Mouse (Mus musculus) megakaryocyte-erythroid progenitor cell, adult 5-6 weeks (primary cell): ENCODE measurements around the gene Plxdc2. TPM values are rescaled to one million over a fixed set of nuclear protein-coding genes. Genes with fewer than 3 reads are reported as not detected.
A peak's percentile ranks its signal among the peaks of the same experiment; 100 is the strongest.

Experiments
- ATAC-seq: replicated peaks from 2 replicates; pipeline ENCODE4 v1.8.0; 2016; ENCODE audit warnings: mild to moderate bottlenecking, inconsistent platforms; ENCODE audit not compliant: severe bottlenecking, poor library complexity, low FRiP score, low TSS enrichment
- total RNA-seq, 2 experiments: library from RNA; stranded (forward) in 1 of 2; stranded (reverse) in 1 of 2; fragments of 200-1000, 215-1000 nt in 1 of 2; fragments of >200 nt in 1 of 2; fragmentation: Nextera tagmentation in 1 of 2; gene quantifications; 2 replicates each; pipeline ENCODE4 v1.2.3; 2014 to 2017

Gene Plxdc2
- total RNA-seq (2014; fragmentation: Nextera tagmentation), result 0.99 and 1.3 TPM in 2 replicates
- total RNA-seq (2017), result 0.61 and 1.3 TPM in 2 replicates

DNA sequence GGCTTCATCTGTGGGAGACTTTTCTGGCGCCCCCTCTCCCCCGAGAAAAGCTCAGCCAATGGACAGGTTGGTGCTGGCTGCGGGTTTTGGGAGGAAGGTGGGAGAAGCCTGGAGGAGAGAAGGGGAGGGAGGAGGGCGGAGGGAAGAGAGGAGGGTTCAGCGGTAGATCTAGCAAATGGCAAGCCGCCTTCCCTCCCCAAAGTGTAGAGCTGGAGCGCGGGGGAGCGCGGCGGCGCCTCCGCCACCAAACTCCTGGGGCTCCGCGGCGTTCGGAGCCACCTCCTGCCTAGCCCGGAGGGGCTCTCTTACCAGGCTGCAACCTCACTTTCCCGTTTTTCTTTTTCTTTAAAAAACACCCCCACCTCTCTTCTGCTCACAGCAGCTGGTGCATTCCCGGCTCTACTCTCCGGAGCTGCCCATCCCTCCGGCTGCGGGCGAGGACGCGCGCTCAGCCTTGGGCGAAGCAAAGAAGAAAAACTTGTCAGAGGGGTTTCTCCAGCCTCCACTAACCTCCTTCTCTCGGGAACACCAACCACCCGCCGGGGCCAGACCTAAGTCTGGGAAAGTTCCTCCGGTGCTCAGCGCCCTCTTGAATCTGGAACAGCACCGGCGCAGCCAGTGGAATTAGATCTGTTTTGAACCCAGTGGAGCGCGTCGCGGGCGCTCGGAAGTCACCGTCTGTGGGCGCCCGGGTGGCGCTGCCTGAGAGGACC, at the start of gene Plxdc2:
Gene Plxdc2 (plus strand): TSS at position 199 of the 713 bp plus-strand sequence.
- peak; percentile 78 for ATAC-seq

DNA sequence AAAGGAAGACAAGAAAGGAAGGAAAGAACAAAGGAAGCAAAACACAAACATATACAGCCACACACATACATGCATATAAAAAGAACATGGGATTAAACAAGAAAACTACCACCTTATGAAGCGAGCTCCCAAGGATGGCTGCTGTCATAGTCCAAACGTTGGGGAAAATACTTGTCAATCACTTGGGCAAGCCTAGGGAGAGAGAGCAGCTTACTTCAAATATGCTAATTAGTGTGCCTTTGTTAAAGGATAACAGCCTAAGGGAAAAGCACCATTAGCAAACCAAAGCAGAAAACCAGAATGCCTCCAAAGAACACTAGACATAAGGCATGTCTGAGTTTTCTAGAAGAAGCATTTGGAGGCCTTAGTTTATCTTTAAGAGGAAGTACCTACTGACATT, 45.7 kb upstream of the Plxdc2 start:
- ATAC-seq, result no peak

DNA sequence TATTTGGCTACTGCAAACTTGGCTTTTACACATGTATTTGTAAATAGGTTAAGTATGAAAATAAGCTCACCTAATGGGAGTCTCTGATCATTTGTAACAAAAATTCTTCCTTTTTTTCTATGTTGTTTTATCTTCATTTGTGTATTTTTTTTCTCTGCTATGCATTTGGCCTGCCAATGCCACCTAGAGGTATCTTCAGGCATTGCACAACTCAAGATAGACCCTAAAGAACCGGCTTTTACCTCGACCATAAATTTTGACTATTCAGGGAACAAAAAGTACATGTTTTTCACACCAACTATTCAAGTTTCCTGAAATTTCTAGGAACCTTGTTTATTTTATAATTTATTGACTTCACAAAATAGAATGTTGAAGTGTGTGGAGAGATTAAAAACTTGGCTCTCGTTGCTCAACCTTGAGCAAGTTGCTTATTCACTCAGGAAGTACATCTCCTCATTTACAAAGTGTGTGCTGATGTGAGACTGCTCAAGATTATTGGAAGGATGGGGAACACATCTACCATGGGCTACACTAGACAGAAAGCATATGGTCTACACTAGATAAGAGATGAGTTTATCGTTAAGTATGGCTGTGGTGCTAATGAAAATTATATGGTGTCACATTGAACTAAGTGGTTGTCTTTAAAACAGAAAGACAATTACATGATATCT, 43.6 kb upstream of the Plxdc2 start:
- peak; percentile 84; the same call in 1 of the 2 replicates for ATAC-seq

DNA sequence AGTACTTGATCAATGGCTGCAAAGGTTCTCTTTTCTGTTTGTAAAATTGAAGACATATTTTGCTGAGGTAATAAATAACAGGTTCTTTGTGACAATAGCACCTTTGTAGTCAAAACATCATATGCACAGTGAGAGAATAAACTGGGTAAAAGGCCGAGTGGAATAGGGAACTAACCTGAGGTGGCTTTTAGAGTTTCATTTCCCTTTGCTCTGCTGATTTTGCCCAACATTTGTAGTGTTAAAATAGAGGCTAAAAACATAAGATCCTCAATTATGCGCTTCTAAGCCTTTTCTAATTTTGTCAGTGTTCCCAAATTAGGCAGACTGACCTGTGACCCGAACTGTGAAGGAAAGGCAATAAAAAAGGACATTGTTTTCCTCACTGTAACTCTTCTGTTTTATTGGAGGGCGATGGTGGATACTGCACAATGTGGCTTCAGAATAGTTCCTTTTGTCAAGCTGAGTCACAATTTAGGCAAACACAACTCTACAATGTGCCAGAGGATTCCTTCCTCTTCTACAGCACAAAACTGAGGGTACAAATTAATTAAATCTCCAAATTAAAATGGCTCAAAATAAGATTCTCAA, 20.8 kb upstream of the Plxdc2 start:
- no peak for ATAC-seq

DNA sequence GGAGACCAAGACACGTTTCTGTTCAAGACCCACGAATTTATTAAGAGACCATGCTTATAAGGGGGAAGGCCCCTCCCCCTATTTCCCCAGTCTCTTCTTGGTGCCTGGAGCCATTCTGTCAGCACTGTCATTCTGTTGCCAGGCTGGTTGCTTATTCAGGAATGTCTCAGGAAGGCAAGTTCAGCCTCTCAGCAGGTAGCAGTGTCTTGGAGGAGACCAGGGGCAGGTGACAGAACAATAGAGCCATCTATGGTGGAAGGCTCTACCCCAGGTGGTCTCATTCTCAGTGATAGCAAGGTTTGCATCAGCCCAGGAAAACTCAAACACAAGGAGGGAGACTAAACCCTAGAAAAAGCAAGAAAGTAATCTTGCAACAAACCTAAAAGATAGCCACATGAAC, 11.5 kb upstream of the Plxdc2 start:
- ATAC-seq, result no peak

DNA sequence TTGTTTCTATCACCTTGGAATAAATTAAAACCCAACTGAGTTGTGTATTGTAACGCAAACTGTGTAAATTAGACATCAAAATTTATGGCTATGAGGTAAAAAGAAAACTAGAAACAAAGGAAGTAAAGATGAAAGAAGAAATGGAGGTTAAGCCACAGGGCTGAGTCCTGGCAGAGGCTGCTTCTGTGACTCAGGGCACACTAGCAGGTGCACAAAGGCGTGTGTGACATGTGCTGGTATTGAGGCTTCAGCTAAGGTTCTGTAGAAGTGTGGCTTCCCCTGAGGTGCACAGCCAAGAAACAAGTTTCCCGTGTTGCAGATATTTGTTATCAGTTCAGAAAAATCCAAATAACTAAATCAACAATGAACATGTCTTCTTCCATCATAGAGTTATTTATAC, 5.0 kb upstream of the Plxdc2 start:
- no peak for ATAC-seq

DNA sequence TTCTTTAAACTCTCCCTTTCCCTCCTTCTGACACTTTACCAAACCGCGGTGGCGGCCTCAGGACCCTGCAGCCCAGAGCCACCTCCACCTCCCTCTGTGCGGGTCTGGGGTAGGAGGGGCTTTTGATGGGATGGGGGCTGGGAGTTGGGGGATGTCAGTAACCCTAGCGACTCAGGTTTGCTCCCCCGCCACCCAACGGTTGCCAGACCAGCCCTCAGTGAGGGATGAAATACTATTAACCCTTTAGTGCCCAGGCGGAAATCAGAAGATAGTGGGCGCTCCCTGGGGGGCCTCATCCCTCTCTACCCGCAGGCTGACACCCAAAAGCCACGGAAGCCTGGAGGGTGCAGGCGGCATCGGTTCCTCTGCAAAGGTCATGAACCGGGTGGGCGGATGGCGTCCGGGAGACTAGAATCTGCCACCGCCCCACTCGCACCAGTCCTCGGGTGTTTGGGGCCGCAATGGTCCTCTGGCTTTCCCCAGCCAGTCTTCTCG, 446 bp upstream of the Plxdc2 start:
- peak; percentile 32 for ATAC-seq

DNA sequence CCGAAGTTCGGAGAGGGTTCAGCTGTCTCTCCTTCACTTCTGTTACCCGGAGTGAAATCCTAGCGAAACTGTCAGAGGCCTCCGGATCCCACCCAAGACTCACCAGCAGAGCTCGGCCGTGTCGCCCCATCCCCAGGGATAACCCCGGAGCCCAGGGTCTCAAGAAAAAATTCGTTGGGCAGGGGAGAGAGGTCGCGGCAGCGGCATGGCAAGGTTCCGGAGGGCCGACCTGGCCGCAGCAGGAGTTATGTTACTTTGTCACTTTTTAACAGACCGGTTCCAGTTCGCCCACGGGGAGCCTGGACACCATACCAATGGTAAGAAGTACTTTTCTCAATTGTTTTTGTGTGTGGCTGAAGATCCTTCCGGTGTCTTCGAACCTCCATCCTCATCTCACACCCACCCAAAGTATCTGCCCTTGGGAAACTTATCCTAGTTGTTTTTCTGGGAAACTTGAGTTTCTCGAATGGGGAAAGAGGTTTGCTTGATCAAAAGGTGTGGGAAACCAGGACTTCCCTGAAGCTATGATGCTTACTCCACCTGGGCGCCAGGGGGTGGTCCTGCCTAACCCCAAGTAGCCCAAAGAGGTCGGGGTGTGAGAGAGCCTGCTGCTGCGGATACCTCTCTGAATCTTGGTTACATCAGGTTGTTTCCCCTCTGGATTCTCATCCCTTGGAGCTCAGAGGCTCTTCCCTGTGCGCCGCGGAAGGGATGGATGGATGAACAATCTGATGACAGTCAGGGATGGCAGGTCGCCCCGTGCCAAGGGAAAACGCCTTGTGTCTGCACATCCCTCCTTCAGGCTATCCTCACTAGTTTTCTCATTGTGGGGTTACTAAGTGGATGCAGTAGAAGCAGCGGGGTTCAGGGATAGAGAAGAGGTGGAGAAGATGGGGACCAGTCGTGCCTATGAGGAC, 1.1 kb downstream of the Plxdc2 start:
- ATAC-seq, result 0 out of 2 replicates have a peak, but pooled peaks have one; percentile 6

DNA sequence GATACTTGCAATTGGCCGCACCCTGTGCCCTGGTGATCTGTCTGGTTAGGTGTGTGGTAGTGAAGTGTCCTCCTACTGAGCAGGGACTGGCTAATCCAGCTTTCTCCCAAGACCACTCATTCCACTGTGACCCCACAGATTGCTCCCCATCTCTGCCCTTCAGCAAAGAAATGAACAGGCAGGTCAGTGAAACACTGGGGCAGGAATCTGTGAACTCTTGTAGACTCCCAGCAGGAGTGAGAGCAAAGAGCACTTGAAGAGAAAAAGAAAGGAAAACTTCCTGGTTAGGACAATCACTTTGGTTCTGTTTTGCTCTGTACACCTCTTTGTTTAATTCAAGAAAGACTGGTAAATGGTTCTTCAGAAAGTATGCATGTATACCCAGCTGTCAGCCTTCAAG, 1.8 kb downstream of the Plxdc2 start:
- no peak for ATAC-seq

DNA sequence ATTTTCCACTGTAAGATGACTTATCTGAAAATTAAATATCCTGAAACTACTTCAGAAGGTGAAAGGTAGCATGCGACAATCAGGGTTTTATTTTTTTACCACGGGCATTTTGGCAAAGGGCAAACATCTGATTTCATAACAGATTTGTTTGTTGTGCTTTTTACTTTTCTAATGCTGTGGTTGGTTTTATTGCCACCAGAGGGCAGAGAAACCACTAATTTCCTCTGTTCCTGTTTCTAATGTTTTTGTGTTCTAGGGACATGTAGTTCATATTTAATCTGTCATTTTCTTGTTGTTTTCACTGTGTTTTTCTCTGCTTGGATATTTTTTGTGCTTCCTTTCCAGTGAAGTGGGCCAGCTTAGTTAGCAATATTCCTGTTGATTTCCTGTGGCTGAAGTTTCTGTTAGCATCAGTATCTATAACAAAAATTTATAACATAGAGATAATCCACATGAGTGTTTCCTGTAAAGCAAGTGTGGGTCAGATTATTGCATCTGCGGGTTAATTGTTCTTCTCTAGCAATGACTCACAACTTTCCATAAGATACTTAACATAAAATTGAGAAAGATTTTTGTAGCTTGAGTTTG, 3.3 kb downstream of the Plxdc2 start:
- ATAC-seq, result no peak

DNA sequence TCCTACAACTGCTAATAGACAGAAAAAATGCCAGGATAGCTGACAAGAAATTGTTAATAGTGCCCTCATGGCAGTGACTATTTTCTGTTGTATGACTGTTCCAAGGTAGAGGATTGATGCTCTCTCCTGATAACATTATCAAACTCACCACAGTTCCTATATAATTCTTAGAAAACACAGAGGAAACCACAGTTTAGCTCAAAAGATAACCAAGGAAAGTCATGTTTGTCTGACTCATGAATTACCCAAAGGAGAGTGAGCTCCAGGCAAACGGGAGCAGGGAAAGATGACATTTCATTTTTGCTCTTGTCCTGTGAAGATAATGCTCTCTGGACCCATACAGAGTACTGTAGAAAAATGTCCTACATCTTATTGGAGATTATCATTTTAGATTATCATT, 8.6 kb downstream of the Plxdc2 start:
- ATAC-seq, result peak; percentile 54

DNA sequence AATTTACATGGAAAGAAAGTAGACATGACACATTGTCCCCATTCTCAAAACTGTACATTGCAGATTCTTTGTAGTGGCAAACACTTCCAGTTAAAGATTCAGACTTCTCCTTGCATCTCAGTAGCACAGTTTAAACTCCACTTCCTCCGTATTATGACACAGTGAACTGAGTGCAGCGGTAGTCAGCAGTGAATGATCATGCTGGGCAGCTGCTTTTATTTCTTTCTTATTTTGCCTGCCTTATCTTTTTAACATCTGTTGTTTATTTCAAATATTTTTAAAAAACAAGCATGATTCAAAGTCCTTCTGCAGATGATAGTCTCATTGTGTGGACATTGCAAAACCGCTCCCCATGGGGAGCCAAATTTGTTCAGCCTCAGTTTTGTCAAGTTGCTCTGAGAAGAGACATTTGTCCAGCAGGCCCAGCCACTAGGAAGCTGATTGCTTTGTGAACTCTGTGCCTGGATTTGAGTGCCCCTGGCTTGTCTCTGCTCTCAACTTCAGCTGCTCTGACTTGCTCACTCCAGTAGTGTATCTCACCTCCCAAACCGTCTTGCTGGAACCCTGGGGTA, 9.8 kb downstream of the Plxdc2 start:
- ATAC-seq, result peak; percentile 49; the same call in 1 of the 2 replicates

DNA sequence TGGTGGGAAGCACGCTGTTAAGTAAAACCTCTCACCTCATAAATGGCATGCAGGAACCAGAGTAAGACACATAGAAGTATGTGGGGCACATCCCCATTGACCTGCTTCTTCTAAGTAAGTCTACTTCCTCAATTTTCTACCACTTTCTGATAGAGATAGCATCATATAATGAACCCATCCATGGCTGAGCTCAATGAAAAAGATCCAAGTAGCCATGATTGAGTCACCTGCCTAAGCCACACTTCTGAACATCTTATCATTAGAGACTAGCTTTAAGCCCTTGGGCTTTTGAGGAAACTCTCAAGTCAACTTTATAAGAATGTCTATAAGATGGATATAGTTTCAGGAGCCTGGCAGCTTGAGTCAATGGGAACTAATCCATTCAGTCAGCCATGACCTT, 14.3 kb downstream of the Plxdc2 start:
- no peak for ATAC-seq

DNA sequence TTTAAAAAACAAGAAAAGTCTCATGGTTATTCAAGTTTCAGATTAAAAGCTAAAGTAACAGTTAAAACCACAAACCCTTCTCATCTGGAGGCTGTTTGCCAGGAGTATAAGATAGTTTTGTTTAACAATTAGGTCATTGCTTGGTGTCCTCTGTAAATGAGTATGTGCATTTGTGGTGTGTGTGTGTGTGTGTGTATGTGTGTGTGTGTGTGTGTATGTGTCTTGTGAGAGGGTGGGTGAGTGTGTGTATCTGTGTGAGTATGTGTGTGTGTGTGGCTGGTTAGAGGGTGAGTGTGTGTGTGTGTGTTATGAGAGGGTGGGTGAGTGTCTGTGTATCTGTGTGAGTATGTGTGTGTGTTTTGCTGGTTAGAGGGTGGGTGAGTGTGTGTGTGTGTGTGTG, 18.2 kb downstream of the Plxdc2 start:
- peak; percentile 59; the same call in 1 of the 2 replicates for ATAC-seq

DNA sequence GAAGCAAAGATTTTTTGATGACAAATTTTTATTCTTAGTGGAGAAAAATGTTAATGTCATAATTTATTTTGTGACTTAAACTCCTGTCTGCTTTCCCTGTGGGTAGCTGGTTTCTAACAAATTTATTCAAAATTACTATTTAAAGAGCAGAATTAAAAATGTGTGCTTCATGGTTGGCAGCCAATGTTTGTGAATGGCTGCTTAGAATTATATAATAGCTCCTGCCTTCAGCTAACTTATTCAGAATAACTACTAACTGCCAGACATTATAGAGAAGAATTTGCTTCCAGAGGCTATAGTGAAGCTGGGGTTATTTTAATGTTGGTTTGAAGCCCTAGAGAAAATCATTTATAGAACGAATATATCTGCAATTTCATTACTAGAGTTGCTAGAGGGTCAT, 30.1 kb downstream of the Plxdc2 start:
- ATAC-seq, result no peak

DNA sequence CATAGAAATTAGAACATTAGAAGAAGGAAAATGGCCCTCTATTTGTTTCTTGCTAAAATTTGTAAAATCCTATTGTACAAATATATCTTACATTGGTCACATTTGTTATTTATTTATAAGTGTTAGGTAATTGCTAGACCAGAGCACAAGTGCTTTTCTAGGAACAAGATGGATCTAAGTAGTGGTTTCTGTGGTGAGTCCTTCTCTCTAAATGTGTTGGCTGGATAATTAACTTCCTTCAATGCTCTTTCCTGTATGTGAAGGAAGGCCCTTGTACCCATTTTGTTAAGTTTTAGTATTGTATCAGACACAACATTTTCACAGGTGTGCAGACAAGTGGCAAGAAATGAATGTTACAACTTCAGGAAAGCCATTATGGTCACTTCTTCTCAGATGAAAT, 30.6 kb downstream of the Plxdc2 start:
- ATAC-seq, result no peak

DNA sequence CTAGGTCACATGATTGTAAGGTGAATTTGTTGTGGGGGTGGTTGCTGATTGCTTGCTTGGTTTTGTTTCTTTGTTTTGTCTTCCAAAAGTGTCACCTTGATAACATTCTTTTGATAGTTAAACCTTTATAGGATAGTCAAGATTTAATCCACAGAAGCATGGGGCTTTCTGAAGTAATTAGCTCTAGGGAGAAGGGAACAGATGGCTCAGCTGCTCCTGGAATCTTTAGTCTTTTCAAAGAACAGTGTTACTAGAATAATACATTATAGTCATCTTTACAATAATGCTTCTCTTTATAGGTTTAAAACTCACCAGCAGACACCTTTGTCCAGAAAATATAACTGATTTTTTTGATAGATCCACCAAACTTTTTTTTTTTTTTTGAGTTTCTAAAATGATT, 31.7 kb downstream of the Plxdc2 start:
- no peak for ATAC-seq

DNA sequence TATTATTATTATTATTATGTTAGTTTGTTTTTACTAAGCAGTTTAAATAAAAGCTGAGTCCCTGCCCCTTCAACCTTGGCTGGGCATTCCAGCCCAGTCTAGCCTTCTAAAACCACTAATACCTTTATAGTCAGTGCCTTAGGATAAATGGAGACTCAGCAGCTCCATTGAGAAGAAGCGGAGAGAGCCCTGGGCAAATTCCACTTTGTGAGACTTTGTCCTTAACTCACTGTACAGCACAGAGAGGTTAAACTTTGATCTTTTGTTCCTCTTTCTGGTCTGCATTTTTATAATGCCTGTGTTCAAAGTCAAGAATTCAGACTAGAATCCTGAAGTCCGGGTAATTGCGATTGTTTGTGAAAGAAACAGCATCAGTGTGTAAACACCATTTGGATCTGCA, 41.4 kb downstream of the Plxdc2 start:
- ATAC-seq, result no peak

DNA sequence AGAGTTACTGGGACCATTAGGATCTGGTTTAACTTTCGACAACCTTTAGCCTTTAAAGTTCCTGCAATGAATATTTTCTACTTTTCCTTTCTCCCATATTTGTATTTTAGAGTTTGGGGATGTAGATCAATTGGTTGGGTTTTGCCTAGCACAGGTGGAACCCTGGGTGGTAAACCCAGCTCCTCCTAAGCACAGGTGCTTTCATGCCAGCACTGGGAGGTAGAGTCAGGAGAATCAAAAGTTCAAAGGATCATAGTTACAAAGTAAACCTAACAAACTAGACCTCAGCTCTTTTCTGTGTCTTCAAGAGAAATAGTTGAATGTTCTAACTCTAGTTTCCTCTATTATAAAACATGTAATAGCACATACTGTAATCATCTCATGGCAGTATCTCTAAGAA, 41.9 kb downstream of the Plxdc2 start:
- ATAC-seq, result no peak
